In the genomic region with DNA sequence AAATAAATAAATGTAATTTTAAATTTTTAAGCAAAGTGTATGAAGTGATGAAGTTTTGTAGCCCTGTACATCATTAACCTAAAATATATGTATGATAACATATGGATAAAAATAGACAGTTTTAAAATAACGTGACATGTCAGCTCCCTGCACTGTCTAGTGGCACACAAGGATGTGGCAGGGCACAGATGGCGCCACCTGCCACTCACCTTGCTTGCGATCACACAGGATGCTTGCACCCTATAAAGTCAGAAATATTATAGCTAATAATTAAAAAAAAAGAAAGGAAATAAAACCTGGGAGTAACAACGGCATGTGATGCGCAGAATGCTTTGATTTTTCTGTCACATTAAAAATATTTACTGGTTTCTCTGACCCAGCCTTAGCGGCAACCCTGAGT, we compare ENCODE assay signal across 17 mouse cellular contexts.
"Had no signal": no experiment of that assay in that cellular context is flagged by ENCODE, and none has a peak within 500 bp of the region (broad histone marks: within the 10 kb centered on the region; RNA-seq: fewer than 3 reads in every experiment).

No protein-coding gene starts in this region.

- H3K4me2 ChIP-seq: limb, embryonic 12.5 days; limb, embryonic 15.5 days; liver, embryonic 11.5 days; lung, embryonic 14.5 days; midbrain, embryonic 13.5 days; neural tube, embryonic 13.5 days had no signal

- ATAC-seq: lung, postnatal 0 days; midbrain, embryonic 13.5 days had no signal

- H3K36me3 ChIP-seq: limb, embryonic 12.5 days; limb, embryonic 15.5 days; midbrain, embryonic 13.5 days; neural tube, embryonic 13.5 days had no signal

- H3K9me3 ChIP-seq: limb, embryonic 12.5 days; limb, embryonic 15.5 days; midbrain, embryonic 13.5 days; neural tube, embryonic 13.5 days had no signal

- H3K27me3 ChIP-seq: midbrain, embryonic 13.5 days; neural tube, embryonic 13.5 days had no signal

- DNase-seq: kidney, adult 9 months; kidney, postnatal 14 days; kidney, postnatal 4 days; liver, postnatal 0 days; lung, embryonic 14.5 days; retina, postnatal 1 day; thymus, adult 18-20 months; thymus, postnatal 36 days had no signal

- H3K4me3 ChIP-seq: limb, embryonic 12.5 days; limb, embryonic 15.5 days; midbrain, embryonic 13.5 days; myocyte; neural tube, embryonic 13.5 days had no signal

- H3K27ac ChIP-seq: limb, embryonic 12.5 days; limb, embryonic 15.5 days; liver, embryonic 14.5 days; macrophage; midbrain, embryonic 13.5 days; neural tube, embryonic 13.5 days had no signal

- H3K4me1 ChIP-seq: limb, embryonic 15.5 days had no signal

- H3K9ac ChIP-seq: limb, embryonic 12.5 days; limb, embryonic 15.5 days; liver, embryonic 14.5 days; liver, postnatal 0 days; lung, embryonic 14.5 days; midbrain, embryonic 13.5 days; neural tube, embryonic 13.5 days had no signal
